Mouse (Mus musculus): ENCODE data around the gene Gja6.

DNA sequence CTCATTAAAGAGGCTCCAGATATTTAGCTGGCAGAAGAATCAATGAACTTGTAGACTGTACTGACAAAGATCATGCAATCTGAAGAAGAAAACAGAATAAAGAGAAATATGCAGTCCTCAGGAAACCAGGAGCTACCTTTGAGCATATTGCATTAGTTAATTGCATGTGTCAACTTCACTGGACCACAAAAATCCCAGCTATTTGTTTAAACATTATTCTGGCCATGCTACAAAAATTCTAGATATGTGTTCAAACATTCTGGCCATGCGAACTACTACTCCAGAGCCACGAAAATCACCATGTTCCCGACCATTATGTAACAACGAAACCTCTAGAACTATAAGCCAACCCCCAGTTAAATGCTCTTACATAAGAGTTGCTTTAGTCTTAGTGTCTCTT, 37.9 kb upstream of the Gja6 start:
- TF ChIP-seq POLR2A (IDR thresholded peaks at IDR 0.05; ENCODE audit: borderline replicate concordance, control insufficient read depth, low read depth, low read length) (no peak), CTCF (IDR thresholded peaks at IDR 0.05; ENCODE audit: control insufficient read depth, insufficient read depth, low read length) (no peak)

Data from bone marrow, adult 2 months (tissue).